Mouse (Mus musculus) hindbrain, embryonic 11.5 days (tissue): Measurements from ENCODE around the gene Nfic. TPM values are rescaled to one million over a fixed set of nuclear protein-coding genes. Genes with fewer than 3 reads are reported as not detected.

Source experiments
- ATAC-seq: fragments of 200-750 bp; cut with Nextera tagmentation; 2 replicates; pipeline ENCODE4 v1.8.0; 2017; ENCODE audit warnings: mild to moderate bottlenecking, moderate TSS enrichment, moderate library complexity; ENCODE audit not compliant: low FRiP score
- DNase-seq: peaks from one replicate; pipeline ENCODE4 v3.0.0-alpha.2; 2015; ENCODE audit warnings: low spot score
- H3K27ac ChIP-seq: fragments of 300-500 bp; sonication (generic); 2 replicates; pipeline ENCODE4 v1.5.1; 2014; ENCODE audit warnings: mild to moderate bottlenecking, low read depth, low read length
- H3K27me3 ChIP-seq: fragments of 300-500 bp; sonication (generic); 2 replicates; pipeline ENCODE4 v1.6.1; 2014; ENCODE audit warnings: mild to moderate bottlenecking, low read length, moderate library complexity, mixed read lengths; ENCODE audit not compliant: control insufficient read depth, insufficient read depth
- H3K36me3 ChIP-seq: fragments of 300-500 bp; sonication (generic); 2 replicates; pipeline ENCODE4 v1.6.1; 2014; ENCODE audit warnings: mild to moderate bottlenecking, low read length, moderate library complexity, mixed read lengths; ENCODE audit not compliant: control insufficient read depth, insufficient read depth
- H3K4me1 ChIP-seq: fragments of 300-500 bp; sonication (generic); replicated peaks from 2 replicates; pipeline ENCODE4 v1.6.1; 2014; ENCODE audit warnings: low read length, mixed read lengths; ENCODE audit not compliant: control insufficient read depth, insufficient read depth
- H3K4me2 ChIP-seq: fragments of 300-500 bp; sonication (generic); replicated peaks from 2 replicates; pipeline ENCODE4 v1.6.1; 2014; ENCODE audit warnings: mild to moderate bottlenecking, low read depth, low read length
- H3K4me3 ChIP-seq: fragments of 300-500 bp; sonication (generic); 2 replicates; pipeline ENCODE4 v1.5.1; 2014; ENCODE audit warnings: low read depth, low read length
- H3K9ac ChIP-seq: fragments of 300-500 bp; sonication (generic); 2 replicates; pipeline ENCODE4 v1.6.1; 2014; ENCODE audit warnings: low read depth, low read length
- H3K9me3 ChIP-seq: fragments of 300-500 bp; sonication (generic); 2 replicates; pipeline ENCODE4 v1.6.1; 2016; ENCODE audit warnings: low read length; ENCODE audit not compliant: control insufficient read depth
- WGBS: fragments of 180-500 bp; shearing (Covaris S2); extraction: QIAGEN DNeasy Blood & Tissue Kit; methylation state at CpG from one replicate; pipeline ENCODE4 v1.1.7; 2014; 5-methylcytosine and 5-hydroxymethylcytosine counted together
- polyA plus RNA-seq: library from polyadenylated mRNA; unstranded; fragments of >200 nt; fragmentation: Nextera tagmentation; extraction: Ambion mirVana; gene quantifications from 2 replicates; pipeline ENCODE4 v1.2.1, GENCODE M21; 2014

Gene Nfic
- polyA plus RNA-seq, 1 experiment from 2014 or later = 11.9 TPM

GRCm38 (mm10) chr10:81432169-81432867, 23.1 kb downstream of the Nfic start:
- Histone ChIP-seq H3K9ac (no peak overlapping the region), H3K27ac (no peak overlapping the region), H3K36me3 (no peaks in the 10 kb centered on the region), H3K4me3 (no peak overlapping the region), H3K4me1 (no peaks in the 10 kb centered on the region; the same call in 1 of the 2 replicates), H3K4me2 (no peak overlapping the region), H3K27me3 (peaks cover 28% of the 10 kb centered on the region), H3K9me3 (no peaks in the 10 kb centered on the region)
- peak; percentile 7 for DNase-seq
- ATAC-seq = no peak
- 63% methylated on average over 21 of the region's 21 CpGs for WGBS

- WGBS = 16% methylated on average over 15 of the region's 15 CpGs
- no peaks in the 10 kb centered on the region for H3K9me3 ChIP-seq
- H3K36me3 ChIP-seq = no peaks in the 10 kb centered on the region
- H3K4me2 ChIP-seq = peak overlapping the region; percentile 93
- H3K27me3 ChIP-seq = peaks cover 34% of the 10 kb centered on the region
- ATAC-seq (no peak), DNase-seq (peak; percentile 39)
- peak overlapping the region; percentile 81 for H3K4me3 ChIP-seq
- no peak overlapping the region; the same call in 1 of the 2 replicates for H3K9ac ChIP-seq
- H3K4me1 ChIP-seq = peaks cover 2% of the 10 kb centered on the region
- H3K27ac ChIP-seq = no peak overlapping the region
Measured at GRCm38 (mm10) chr10:81431526-81432168, 23.8 kb downstream of the Nfic start.

- H3K9me3 ChIP-seq = no peaks in the 10 kb centered on the region
- ATAC-seq = peak; percentile 12; the same call in 1 of the 2 replicates
- H3K4me1 ChIP-seq = peaks cover 2% of the 10 kb centered on the region
- peak; percentile 53 for DNase-seq
- H3K27me3 ChIP-seq = peaks cover 41% of the 10 kb centered on the region
- H3K27ac ChIP-seq = peak overlapping the region; percentile 88
- WGBS = 2% methylated on average over 44 of the region's 70 CpGs
- H3K9ac ChIP-seq = peak overlapping the region; percentile 90
- H3K4me3 ChIP-seq = peak overlapping the region; percentile 81
- H3K4me2 ChIP-seq = peak overlapping the region; percentile 93
- H3K36me3 ChIP-seq = no peaks in the 10 kb centered on the region
Measured at GRCm38 (mm10) chr10:81430831-81431525, 24.5 kb downstream of the Nfic start.

GRCm38 (mm10) chr10:81430141-81430830, 25.1 kb downstream of the Nfic start:
- 0% methylated on average over 20 of the region's 89 CpGs for WGBS
- H3K4me1 ChIP-seq = peaks cover 2% of the 10 kb centered on the region
- H3K4me3 ChIP-seq = peak overlapping the region; percentile 81
- H3K4me2 ChIP-seq = peak overlapping the region; percentile 93
- no peaks in the 10 kb centered on the region for H3K9me3 ChIP-seq
- no peaks in the 10 kb centered on the region for H3K36me3 ChIP-seq
- peak overlapping the region; percentile 88 for H3K27ac ChIP-seq
- DNase-seq = peak; percentile 86
- peaks cover 48% of the 10 kb centered on the region for H3K27me3 ChIP-seq
- peak; percentile 31; the same call in 1 of the 2 replicates for ATAC-seq
- peak overlapping the region; percentile 90 for H3K9ac ChIP-seq

- Histone ChIP-seq H3K4me2 (peak overlapping the region; percentile 93), H3K9me3 (no peaks in the 10 kb centered on the region), H3K4me1 (peaks cover 2% of the 10 kb centered on the region), H3K36me3 (no peaks in the 10 kb centered on the region), H3K4me3 (peak overlapping the region; percentile 81), H3K27me3 (peaks cover 55% of the 10 kb centered on the region), H3K27ac (peak overlapping the region; percentile 88), H3K9ac (peak overlapping the region; percentile 90)
- WGBS = 1% methylated on average over 20 of the region's 20 CpGs
- ATAC-seq (peak; percentile 25), DNase-seq (peak; percentile 79)
Measured at GRCm38 (mm10) chr10:81429605-81430061, 25.8 kb downstream of the Nfic start.

- Histone ChIP-seq H3K4me1 (peaks cover 2% of the 10 kb centered on the region), H3K9ac (no peak overlapping the region; the same call in 1 of the 2 replicates), H3K4me2 (no peak overlapping the region; the same call in 1 of the 2 replicates), H3K9me3 (no peaks in the 10 kb centered on the region), H3K4me3 (no peak overlapping the region), H3K27ac (no peak overlapping the region), H3K27me3 (peaks cover 60% of the 10 kb centered on the region), H3K36me3 (no peaks in the 10 kb centered on the region)
- ATAC-seq (no peak), DNase-seq (no peak)
- WGBS = 22% methylated on average over 2 of the region's 2 CpGs
Measured at GRCm38 (mm10) chr10:81429092-81429491, 26.3 kb downstream of the Nfic start.

GRCm38 (mm10) chr10:81428507-81428870, 26.9 kb downstream of the Nfic start:
- peaks cover 2% of the 10 kb centered on the region for H3K4me1 ChIP-seq
- WGBS = 91% methylated on average over 7 of the region's 7 CpGs

GRCm38 (mm10) chr10:81427804-81428506, 27.5 kb downstream of the Nfic start:
- H3K9ac ChIP-seq = no peak overlapping the region
- H3K27me3 ChIP-seq = peaks cover 62% of the 10 kb centered on the region
- WGBS = 72% methylated on average over 8 of the region's 8 CpGs
- no peaks in the 10 kb centered on the region for H3K9me3 ChIP-seq
- H3K36me3 ChIP-seq = no peaks in the 10 kb centered on the region
- no peak overlapping the region for H3K4me3 ChIP-seq
- DNase-seq = no peak
- H3K4me2 ChIP-seq = no peak overlapping the region
- ATAC-seq = no peak
- no peak overlapping the region for H3K27ac ChIP-seq
- H3K4me1 ChIP-seq = peaks cover 2% of the 10 kb centered on the region

More at GRCm38 (mm10) chr10:81428507-81428870, 26.9 kb downstream of the Nfic start:
- no peak overlapping the region for H3K4me3 ChIP-seq
- no peak overlapping the region for H3K9ac ChIP-seq
- DNase-seq (no peak), ATAC-seq (no peak)
- H3K27me3 ChIP-seq = peaks cover 62% of the 10 kb centered on the region
- no peaks in the 10 kb centered on the region for H3K36me3 ChIP-seq
- no peak overlapping the region for H3K4me2 ChIP-seq
- no peak overlapping the region for H3K27ac ChIP-seq
- H3K9me3 ChIP-seq = no peaks in the 10 kb centered on the region
